Mouse (Mus musculus) ES-E14 (cell line): Measurements from ENCODE around the gene Hoxb5.

Source experiments
- CHD2 ChIP-seq: IDR thresholded peaks from 2 replicates; pipeline ENCODE4 v1.6.1; 2014; ENCODE audit warnings: mild to moderate bottlenecking, low read depth, low read length, inconsistent platforms
- HCFC1 ChIP-seq: IDR thresholded peaks from 2 replicates; pipeline ENCODE4 v1.6.1; 2012; ENCODE audit warnings: low read length, inconsistent platforms, borderline replicate concordance; ENCODE audit not compliant: insufficient read depth
- MAFK ChIP-seq: IDR thresholded peaks from 2 replicates; pipeline ENCODE4 v1.6.1; 2014; ENCODE audit warnings: mild to moderate bottlenecking, low read depth, low read length, inconsistent platforms; ENCODE audit not compliant: insufficient read depth
- ZC3H11A ChIP-seq: IDR thresholded peaks from 2 replicates; pipeline ENCODE4 v1.6.1; 2012; ENCODE audit warnings: low read depth, mild to moderate bottlenecking, inconsistent platforms, low read length, borderline replicate concordance

- no peak for TF ChIP-seq CHD2
- no peak for TF ChIP-seq MAFK
- no peak for TF ChIP-seq HCFC1
- no peak for TF ChIP-seq ZC3H11A
Measured at GRCm38 (mm10) chr11:96322738-96323137, 19.6 kb downstream of the Hoxb5 start.
